Mouse (Mus musculus) kidney, adult 18-20 months (tissue): ENCODE measurements around the gene Hgd.
A peak's percentile ranks its signal among the peaks of the same experiment; 100 is the strongest.

Source experiments
- DNase-seq: peaks from one replicate; pipeline ENCODE4 v3.0.0; 2021

Gene Hgd

DNA sequence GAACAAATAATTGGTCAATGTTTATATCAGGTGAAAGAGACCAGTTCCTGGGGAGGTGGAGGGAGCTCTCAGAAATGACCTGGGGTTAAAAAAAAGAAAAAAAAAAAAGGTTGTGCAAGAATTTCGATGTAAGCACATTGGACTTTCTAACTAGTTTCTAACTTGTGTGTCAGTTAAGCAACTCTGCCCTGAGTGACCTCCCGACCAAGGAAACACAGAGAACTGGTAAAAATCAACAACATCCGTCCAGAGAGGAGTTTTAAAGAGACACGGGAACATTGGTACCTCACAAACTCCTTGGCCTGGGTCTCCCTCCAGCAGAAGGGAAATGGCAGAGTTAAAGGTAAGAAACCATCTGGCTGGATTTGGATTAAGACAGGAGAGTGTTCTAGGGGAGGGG, at the start of gene Hgd:
Gene Hgd (plus strand): TSS at position 160 of the 400 bp plus-strand sequence.
- DNase-seq, result peak; percentile 51

DNA sequence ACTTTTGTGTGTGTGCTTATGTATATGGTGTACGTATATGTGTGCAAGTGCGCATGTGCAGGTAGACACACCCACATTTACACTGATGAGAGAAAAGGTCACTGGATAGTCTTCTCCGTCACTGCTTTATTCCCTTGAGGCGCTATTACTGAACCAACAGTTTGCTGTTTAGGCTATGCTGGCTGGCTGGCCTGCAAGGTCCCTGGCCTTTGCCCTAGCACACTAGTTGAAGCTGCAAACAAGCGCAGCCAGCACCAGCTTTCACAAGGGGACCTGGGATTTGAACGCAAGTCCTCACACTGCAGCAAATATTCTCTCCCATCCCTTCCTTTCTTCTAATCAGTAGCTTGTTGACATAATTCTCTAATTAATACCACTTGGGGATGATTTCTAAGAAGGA, 49.8 kb upstream of the Hgd start:
- peak; percentile 11 for DNase-seq

DNA sequence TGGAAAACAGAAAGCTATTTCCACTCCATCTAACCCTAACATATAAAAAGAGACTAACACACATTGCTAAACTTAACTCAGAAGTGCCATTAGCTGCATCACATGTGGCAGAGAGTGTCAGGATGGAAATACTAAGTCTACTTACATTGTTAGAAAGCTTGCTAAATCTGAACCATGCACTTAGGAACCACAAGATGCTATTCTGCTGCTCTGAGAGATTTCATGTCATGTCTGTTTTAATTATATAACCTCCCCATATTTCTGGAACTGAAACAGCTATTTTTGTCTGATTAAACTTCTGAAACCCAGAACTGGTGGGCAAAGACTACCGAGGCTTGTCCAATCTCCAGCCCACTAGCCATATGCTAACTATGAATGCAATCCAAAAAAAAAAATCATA, 47.9 kb upstream of the Hgd start:
- DNase-seq, result no peak

DNA sequence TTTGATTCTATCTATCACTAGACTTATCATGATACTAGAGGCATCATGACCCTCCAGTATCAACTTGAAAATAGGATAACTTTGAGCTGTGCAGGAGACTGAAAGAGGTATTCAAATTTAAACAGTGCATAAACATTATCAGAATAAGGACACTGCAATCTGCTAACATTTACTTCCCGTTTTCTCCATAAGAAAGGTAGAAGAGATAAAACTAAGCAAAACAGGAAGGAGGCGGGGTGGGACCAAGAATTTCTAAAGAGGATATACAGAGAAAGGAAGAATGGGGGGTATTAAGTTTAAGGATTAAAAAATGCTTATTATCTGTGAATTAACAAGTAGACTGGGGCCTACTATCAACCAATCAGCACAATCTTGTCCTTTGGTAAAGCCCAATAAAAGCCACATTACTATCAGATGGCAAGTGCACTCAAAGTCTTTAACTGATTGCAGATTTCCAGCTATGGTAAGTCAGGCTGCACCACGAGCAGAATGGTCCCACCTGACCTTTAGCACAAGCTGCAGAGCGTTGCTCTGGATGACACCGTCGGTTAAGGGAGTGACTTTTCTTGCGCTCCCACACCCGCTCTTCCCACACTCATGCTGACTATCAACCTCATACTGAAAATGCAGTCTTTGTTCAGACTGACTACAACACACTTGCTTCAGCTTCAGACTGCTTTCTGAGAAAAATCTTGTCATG, 46.4 kb upstream of the Hgd start:
- DNase-seq, result no peak

DNA sequence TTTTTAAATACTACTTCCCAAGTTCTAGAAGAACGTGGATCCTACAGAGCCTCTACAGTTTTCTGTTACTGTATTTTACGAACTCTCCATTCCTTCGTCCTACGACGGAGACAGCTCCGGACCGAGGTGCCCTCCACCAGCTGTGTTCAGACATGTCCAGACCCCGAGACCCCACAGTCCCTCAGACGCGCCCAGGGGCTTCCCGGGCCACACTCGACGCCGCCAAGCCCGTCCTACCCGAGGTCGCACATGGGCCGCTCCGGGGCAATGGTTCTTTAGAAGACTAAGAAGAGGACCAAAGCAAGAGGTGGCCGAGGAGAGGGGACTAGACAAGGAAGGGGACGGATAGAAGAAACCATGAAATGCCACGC, 40.7 kb upstream of the Hgd start:
- no peak for DNase-seq

DNA sequence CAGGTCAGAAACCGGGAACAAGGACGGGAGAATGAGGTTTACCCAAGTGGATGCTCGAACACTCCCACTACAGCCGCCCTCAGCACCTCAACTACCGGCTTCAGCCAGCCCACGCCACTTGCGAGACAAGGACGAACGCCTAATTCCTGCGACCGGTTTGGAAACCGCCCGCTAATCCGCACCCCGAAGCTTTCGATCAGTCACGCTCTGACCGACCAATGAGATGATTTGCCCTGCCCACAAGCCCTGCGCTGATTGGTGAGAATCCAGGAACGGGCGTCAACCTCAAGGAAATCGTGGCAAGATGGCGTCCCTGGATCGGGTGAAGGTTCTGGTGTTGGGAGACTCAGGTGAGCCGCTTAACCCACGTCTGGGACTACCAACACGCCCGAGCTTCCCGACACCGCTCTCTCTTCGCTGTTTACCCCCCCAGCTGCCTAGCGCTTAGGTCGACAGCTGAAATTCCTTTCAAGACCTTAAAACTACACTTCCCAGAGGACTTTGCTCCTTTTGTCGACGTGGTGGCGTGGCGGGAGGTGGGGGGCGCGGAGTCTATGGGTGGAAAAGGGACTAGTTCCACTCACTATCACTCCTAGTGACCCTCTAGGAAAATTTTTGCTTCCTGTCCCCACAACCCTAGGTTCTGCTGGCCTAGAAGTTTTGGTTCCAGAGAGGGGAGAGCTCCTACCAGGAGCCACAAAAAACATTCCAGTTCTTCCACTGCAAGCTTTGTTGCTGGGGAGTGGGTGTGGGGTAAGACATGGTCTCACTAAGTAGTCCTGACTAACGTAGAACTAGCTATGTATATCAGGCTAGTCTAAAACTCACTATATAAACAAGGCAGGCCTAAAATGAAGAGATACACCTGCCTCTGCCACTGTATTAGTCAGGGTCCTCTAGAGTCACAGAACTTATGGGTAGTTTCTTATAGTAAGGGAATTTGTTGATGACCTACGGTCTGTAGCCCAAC, 40.1 kb upstream of the Hgd start, which contains the start of the genes Gtf2e1 and Rabl3:
Gene Gtf2e1 (minus strand): TSS at position 179 of the 970 bp plus-strand sequence.
Gene Rabl3 (plus strand): TSS at position 275 of the 970 bp plus-strand sequence.
- DNase-seq, result peak; percentile 98

DNA sequence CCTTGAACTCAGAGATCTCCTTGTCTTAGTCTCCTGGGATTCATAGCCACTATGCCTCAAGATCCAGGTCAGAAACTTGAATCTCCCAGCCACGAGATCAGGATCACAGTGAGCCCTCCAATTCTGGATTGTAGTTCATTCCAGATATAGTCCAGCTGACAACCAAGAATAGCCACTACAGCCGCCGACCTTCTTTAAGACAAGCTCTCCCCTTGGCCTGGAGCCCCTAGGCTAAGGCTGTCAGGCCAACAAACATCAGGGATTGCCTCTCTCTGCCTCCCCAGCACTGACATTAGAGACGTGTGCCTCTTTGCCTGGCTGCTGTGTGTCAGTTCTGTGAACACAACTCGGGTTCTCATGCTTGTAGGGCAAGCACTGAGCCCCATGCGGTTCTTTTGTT, 39.2 kb upstream of the Hgd start:
- DNase-seq, result no peak

DNA sequence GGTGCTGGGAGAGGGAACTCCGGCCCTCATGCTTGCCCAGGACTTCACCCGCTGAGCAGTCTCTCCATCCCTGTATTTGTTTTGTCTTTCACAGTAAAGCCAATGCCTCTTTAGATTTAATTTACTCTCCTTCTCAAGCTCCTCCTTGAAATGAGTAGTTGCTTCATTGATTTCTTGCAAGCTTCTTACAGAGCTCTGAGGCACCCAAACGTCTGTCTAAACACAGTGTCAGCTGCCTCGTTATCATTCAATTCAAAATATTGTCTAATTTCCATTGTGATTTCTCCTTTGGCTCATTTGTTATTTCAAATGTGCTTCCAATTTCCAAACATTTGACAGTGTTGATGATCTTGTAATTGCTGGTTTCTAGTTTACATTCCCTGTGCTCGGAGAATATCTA, 33.6 kb upstream of the Hgd start:
- DNase-seq, result no peak

DNA sequence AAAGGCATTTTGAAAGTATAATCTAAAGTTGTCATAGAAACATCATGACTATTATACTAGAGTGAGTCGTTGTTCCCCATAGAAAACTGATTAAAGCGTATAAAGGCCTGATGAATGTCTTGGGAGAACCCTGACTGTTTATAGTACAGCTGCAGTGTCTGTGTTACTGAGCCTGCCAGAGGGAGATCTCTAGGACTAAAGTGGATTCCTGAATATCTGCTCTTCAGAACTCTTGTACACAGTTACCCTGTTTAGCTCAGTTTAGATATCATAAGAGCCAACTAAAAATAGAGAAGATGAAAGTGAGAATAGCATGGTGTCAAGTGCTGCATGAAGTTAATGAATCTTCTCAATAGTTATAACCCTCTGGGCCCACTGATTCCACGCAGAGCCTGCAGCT, 29.7 kb upstream of the Hgd start:
- DNase-seq, result no peak

DNA sequence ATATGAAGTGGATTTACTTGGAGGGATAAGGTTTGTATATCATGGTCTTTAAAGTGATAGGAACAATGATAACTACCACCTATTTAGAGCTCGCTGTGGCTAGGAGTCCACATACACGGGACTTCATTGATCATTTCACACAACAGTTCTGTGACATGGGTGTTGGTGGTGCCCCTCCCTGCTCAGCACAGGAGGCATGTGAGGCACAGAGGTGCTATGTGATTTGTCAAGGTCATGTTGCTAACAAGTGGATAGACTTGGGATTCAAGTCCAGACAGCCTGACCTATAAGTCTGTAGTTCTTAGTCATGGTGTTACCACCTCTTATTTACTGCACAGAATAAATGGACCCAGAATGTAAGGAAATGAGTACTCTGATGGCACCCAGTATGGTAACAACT, 29.0 kb upstream of the Hgd start:
- DNase-seq, result no peak

DNA sequence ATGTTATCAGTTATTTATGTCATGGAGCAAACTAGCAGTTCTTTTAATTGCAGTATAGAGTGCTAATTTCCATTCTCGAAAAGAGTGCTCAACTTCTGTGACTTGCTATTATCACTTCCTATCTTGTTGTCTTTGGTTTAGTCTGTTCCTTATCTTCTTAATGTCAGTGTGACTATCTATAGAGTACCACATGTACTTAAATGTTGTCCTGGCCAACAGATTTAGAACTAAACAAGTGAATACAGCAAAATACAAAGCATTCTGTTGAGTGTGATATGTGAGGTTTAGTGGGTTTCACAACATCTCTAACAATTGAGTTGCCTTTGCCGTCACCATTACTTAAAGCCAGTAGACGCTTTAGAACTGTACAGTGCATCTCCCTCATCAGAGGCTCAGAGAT, 27.1 kb upstream of the Hgd start:
- no peak for DNase-seq

DNA sequence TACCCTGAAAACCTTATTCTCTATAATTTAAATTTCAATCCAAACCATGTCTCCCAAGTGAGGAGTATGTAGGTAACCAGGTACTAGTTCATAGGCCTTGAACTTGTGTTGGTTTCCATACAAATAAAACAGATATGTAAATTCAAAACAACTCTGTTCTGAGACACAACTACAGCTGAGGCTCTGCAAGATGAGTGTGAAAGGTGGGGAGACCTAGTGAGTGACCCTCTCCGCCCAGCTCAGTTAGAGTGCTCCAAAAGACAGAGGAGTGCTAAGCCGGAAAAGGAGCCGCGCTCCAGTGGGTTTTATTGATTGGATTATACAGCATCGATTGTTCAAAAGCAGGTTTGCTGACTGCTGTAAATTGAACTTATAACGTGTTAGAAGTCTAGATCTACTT, 17.5 kb upstream of the Hgd start:
- no peak for DNase-seq

DNA sequence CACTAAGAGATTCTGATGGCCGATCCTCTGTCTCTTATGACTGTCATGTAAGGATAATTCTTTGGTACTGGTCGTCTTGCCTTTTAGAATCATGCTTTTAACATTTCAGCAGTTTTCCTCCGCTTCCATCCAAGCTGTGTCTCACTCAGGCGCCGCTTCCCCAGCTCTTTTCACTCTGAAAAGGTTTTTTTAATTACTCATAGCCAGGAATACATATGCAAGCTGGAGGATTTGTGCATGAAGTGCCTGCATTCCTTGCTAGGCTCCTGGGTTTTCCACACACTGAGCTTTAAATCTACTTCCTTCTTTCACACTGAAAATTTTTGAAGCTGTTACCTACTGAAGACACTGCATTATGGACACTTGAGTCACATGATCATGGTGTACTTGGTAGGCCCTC, 17.0 kb upstream of the Hgd start:
- DNase-seq, result no peak

DNA sequence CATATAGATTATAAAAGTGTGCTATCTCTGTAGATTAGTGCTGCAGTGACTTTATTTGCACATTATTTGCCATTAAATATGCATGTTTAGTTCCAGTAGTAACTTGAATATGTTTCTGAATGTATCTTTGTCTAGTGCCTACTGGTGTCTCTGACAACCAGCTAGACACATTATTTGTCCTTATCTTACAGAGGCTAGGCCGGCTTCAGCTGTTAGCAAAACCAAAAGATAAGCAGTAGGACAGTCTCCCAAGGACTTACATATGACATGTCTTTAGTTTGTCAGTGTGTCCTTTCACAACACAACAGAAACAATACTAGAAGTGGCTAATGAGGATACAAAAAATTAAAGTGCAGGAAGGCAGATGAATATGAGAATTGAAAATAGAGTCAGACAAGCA, 14.8 kb upstream of the Hgd start:
- DNase-seq, result no peak

DNA sequence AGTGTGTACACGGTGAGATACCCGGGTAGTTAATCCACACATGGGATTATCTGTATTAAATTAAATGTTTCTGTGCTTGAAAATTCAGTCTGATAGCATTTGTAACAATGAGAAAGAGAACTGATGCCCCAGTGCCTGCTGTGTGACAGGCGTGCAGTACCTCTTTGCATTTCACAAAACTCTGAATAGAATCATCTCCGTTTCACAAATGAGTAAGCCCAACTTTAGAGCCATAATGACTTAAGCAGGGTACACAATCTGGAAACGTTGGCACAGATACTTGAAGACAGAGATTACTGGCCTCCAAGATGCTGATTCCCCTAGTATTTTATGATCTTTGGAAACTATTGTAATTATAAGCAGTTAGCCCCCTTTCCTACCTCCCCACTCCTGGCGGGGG, 13.8 kb upstream of the Hgd start:
- DNase-seq, result no peak

DNA sequence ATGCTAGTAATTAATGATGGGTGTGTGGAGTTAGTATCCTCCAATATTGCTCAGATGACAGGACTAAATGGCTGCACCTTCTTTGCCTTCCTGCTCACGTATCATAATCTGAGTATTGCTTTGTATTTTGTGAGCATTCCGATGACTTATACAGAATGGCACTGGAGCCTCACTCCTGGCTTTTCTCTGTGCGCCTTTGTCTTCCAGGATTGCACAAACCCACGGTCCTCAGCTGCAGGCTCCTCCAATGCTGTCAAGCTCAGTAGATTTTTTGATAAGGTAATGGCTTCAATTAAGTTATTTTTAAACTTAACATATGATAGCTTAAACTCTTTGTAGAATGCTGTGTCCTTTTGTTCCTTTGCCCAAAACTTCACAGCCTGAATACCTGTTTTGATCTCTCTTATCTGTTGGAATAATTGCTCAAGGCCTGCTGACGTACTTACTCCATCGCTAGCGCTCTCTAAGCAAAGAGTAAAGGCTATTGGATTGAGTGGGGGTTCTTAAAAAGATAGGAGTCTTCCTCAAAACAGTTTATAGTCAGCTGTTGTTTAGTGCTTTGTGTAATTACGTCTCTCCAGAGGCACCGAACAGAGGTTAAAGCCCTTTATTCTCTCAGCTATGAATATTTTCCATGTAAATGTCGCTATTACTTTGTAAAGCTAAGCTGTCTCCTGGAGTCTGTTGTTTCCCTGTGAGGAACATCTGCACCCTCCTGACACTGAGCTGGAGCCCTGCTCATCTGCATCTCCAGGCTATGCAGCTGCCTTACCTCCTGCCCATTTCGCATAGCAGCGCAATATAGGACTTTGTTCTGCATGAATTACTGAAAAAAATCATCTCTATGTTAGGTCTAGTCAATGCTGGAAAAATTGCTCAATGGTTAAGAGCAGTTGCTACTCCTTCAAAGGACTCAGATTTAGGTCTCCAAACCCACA, 12.6 kb upstream of the Hgd start:
- DNase-seq, result no peak

DNA sequence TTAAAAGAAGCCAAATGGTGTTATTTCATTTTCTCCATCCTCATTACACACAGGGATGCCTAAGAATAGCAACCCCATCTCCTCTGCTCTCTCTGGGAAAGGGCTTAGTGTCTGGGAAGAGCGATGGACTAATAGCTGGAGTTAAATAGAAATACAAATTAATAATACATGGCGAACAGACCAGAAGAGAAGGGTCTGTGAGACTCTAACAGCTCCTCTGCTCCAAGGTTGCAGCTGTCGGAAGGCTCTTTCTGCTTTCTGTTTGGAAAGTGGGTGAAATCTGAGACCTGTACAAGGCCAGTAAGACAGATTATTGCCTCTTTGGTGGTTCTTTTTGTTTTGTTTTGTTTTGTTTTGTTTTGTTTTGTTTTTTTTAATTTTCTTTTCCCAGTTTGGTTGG, 8.4 kb upstream of the Hgd start:
- no peak for DNase-seq

DNA sequence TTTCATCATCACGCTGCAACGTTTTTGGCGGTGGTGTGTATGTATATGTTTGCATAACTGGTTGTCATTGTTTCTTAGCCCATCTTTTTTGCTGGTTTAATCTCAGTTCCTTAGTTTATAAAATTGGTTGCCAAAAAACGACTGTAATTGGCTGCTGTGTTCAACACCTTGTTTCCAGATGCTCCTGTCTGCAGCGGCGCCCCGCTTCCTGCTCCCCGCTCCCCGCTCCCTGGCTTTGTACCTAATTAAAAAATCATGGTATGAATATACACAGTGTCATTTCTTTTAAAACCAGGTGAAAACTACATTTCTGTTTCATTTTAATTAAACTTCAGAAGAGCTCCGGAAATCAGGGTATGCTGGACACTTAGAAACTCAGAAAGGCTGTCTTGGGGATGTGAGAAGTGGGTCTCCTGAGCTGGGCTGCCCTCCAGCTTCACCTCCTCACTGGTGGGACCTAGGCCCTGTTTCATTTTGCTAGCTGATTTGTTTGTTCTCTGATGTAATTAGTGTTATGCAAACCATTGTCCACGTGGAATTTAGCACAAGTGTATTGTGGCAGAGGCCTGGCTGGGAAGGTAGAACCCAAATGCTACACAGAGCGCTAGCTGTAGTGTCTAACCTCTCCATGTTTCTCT, 7.7 kb upstream of the Hgd start:
- DNase-seq, result no peak

DNA sequence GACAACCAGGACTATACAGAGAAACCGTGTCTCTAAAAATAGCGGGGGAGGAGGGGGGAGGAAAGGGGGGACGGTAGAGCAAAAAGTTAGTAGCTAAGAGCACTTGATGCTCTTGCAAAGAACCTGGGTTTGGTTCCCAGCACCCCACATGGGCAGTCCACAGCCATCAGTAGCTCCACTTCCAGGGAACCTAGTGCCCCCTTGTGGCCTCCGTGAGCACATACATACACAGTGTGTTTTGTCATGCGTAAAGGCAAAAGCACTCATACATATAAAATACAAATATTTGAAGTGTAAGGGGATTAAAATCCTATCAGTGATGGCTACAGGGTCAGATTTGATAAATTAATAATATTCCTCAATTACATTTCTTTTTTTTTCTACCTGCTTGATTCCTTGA, 6.9 kb upstream of the Hgd start:
- no peak for DNase-seq

DNA sequence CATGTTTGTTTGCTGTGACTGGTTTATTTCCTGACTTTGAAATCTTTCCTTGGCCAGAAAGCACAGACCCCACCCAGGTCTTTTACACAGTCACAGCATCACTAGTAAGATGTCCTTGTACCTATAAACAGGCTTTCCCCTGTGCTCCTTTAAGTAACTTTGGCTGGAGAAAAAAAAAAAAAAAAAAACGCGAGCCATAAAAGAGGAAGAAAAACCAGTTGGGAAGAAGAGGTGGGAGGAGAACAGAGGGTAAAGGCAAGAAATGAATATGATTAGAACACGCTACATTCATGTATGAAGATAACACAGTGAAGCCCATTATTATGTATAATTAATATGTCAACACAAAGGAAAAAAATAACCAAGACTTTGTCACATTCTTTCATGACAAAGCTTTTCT, 4.6 kb upstream of the Hgd start:
- DNase-seq, result no peak

DNA sequence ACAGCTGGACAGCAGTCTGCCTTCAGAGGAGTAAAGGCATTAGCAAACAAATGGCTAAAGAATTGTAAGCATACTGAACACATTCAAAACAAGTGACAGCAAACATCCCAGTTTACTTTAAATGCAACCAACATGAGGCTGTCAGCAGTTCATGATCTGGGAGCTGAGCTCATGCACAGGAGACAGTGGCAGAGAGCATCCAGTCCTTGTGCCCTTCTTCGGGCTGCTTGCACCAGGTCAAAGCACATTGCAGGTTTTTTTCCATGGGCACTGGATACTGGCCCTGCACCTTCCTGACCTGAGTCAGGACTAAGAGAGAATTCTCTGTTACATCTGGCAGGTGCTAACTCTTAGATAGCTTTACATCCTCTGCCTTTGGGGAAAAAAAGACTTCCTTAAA, 362 bp upstream of the Hgd start:
- peak; percentile 43 for DNase-seq

DNA sequence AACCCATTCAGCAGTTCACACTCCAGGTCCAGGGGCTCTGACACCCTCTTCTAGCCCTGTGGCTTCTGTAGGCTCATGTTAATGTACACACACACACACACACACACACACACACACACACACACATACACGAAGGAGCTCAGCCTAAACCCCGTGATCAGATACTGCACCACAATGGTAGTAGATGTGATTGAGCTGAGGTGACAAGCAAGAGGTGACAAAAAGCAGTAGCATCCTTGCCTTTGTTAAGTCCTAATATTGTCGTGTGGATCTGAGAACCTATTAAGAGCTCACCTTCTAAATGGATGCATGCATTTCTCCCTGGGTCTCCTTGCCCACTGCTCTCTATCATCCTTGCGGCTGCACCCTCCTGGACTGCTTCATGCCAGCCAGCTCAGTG, 698 bp downstream of the Hgd start:
- peak; percentile 32 for DNase-seq

DNA sequence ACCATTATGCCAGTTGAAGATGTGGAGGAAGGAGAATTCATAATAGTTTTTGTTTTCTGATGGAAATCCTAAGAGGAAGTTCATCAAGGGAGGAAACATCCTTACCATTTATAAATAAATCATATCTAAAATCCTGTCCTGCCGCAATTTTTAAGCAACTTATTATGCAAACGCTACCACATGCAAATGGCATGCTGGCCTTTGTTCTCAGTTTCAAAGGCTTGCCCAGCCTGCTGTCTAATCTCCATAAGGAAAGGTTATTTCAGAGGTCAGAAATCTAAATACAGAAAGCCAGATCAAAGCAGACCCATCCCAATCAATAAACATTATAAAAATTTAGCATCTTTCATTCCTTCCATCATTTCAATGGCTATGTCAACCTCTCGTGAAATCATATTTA, 1.9 kb downstream of the Hgd start:
- DNase-seq, result no peak
